Mouse (Mus musculus): ENCODE data around the gene Npas2.

- no peak for TF ChIP-seq CTCF (IDR thresholded peaks at IDR 0.05; ENCODE audit: extremely low read depth, insufficient read length, insufficient replicate concordance, low read depth, low read length)
- no peak for TF ChIP-seq POLR2A (IDR thresholded peaks at IDR 0.05; ENCODE audit: low read depth, low read length)
Measured at GRCm38 (mm10) chr1:39192997-39193861, at the start of gene Npas2.
